Mouse (Mus musculus): ENCODE measurements around the gene Ccn5. TPM values are rescaled to one million over a fixed set of nuclear protein-coding genes. Genes with fewer than 3 reads are reported as not detected.
A peak's percentile ranks its signal among the peaks of the same experiment; 100 is the strongest.

The Ccn5 gene
- total and polyA plus RNA-seq, 3 experiments, result not detected

DNA sequence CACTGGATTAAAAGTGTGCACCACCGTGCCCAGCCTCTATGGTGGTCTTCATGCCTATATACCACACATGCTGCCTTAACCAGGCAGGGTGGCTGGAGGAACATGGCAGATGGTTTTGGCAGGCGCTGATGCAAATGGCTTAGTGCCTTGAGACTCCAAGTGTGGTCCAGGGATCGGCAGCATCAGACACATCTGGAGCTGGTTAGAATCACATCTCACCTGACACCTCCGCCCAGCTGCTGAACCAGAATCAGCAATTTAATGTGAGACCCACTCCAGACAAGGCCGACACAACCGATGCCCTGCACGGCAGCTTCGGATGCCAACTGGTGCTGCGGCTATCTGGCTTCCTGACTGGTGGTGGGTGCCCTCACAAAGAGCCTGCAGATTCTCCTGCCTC is 45.4 kb downstream of the Ccn5 start:
- Histone ChIP-seq H3K27ac (ENCODE audit: control insufficient read depth, low read depth, low read length) (no peak overlapping the region), H3K4me1 (ENCODE audit: control insufficient read depth in 1 of 2, insufficient read depth in 2 of 2, low read length in 2 of 2) (no peaks in the 10 kb centered on the region), H3K9ac (ENCODE audit: control insufficient read depth, low read depth, low read length, poor library complexity, severe bottlenecking) (no peak overlapping the region), H3K9me3 (replicated peaks; ENCODE audit: insufficient read depth, low read length) (no peaks in the 10 kb centered on the region), H3K4me3 (ENCODE audit: control insufficient read depth in 1 of 2, insufficient read depth in 1 of 2, low read depth in 2 of 2, low read length in 2 of 2) (no peak overlapping the region), H3K27me3 (ENCODE audit: control insufficient read depth in 1 of 2, insufficient read depth in 2 of 2, low read length in 2 of 2) (peaks cover 7 to 12% of the 10 kb centered on the region in 2 experiments; a peak in 3 of 4 replicates), H3K36me3 (ENCODE audit: control insufficient read depth in 1 of 2, insufficient read depth in 2 of 2, low read length in 2 of 2) (no peaks in the 10 kb centered on the region), H3K79me2 (ENCODE audit: control insufficient read depth, insufficient read depth, low read length, poor library complexity) (no peaks in the 10 kb centered on the region)
- TF ChIP-seq CHD2 (IDR thresholded peaks at IDR 0.05; ENCODE audit: low read length) (no peak), EP300 (IDR thresholded peaks at IDR 0.05; ENCODE audit: low read depth in 1 of 2, low read length in 2 of 2) (no peak), MYB (IDR thresholded peaks at IDR 0.05; ENCODE audit: low read depth, low read length) (no peak), E2F4 (IDR thresholded peaks at IDR 0.05; ENCODE audit: borderline replicate concordance, low read depth, low read length) (no peak), BHLHE40 (IDR thresholded peaks at IDR 0.05; ENCODE audit: borderline replicate concordance, low read depth, low read length) (no peak)
- no peak for DNase-seq (ENCODE audit: low read depth, low spot score)

DNA sequence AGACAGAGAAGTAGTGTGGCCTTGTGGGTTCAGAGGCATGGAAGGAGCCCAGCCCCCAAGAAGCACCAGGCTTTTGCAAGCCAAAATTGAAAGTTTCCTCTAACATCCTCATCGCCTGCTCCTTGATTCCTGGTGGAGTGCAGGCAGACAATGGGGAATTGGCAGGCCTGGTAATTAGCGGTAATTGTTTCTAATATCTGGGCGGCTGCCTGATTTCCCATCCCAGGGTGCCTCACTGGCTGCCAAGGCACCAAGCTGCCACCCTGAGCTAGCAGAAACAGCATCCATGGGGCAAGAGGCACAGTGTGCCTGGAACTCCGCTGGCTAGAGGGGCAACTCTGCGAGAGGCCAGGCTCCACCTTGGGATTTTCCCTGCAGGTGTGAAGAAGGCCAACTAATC is 49.1 kb downstream of the Ccn5 start:
- no peaks in the 10 kb centered on the region for H3K4me1 ChIP-seq (ENCODE audit: control insufficient read depth in 1 of 2, insufficient read depth in 2 of 2, low read length in 2 of 2)
- TF ChIP-seq NELFE (IDR thresholded peaks at IDR 0.05; ENCODE audit: low read depth, low read length) (no peak), MYB (IDR thresholded peaks at IDR 0.05; ENCODE audit: low read depth, low read length) (no peak), CTCF (IDR thresholded peaks at IDR 0.05 in 2 of 3, conservative IDR thresholded peaks at IDR 0.05 in 1 of 3; ENCODE audit: control insufficient read depth in 1 of 3, insufficient read depth in 1 of 3, low read depth in 2 of 3, low read length in 3 of 3, poor library complexity in 1 of 3, severe bottlenecking in 1 of 3) (no peak), E2F4 (IDR thresholded peaks at IDR 0.05; ENCODE audit: borderline replicate concordance, low read depth, low read length) (no peak), RCOR1 (IDR thresholded peaks at IDR 0.05; ENCODE audit: low read depth, low read length) (no peak)
- no peak for DNase-seq (ENCODE audit: low read depth, low spot score)
- H3K79me2 ChIP-seq (ENCODE audit: control insufficient read depth, insufficient read depth, low read length, poor library complexity), result no peaks in the 10 kb centered on the region
- H3K27me3 ChIP-seq (ENCODE audit: control insufficient read depth in 1 of 2, insufficient read depth in 2 of 2, low read length in 2 of 2), result peaks cover 12 to 14% of the 10 kb centered on the region in 2 experiments
- no peak overlapping the region for H3K27ac ChIP-seq (ENCODE audit: control insufficient read depth, low read depth, low read length)
- H3K36me3 ChIP-seq (ENCODE audit: control insufficient read depth in 1 of 2, insufficient read depth in 2 of 2, low read length in 2 of 2), result no peaks in the 10 kb centered on the region
- H3K4me3 ChIP-seq (ENCODE audit: control insufficient read depth in 1 of 2, insufficient read depth in 1 of 2, low read depth in 2 of 2, low read length in 2 of 2), result no peak overlapping the region
- H3K9me3 ChIP-seq (replicated peaks; ENCODE audit: insufficient read depth, low read length), result no peaks in the 10 kb centered on the region
- no peak overlapping the region for H3K9ac ChIP-seq (ENCODE audit: control insufficient read depth, low read depth, low read length, poor library complexity, severe bottlenecking)

DNA sequence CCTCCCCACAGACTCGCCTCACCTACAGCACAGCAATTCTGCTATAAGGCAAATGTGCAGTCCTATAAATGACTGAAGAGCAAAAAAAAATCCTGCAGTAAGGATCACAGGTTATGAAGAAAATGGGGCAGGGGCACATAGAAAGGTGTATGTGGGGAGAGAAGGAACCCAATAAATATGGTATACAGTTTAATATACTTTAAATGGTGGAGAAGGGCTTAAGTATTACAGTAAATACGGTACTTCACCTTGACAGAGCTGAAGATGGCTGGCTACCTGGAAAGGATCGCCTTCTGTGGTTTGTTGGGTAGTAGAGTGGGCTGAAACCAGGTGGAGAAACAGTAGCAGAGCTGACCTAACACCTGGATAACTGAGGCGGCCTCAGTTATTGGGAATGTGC is 50.6 kb downstream of the Ccn5 start:
- H3K27me3 ChIP-seq (ENCODE audit: control insufficient read depth in 1 of 2, insufficient read depth in 2 of 2, low read length in 2 of 2), result peaks cover 10 to 14% of the 10 kb centered on the region in 2 experiments
- H3K4me3 ChIP-seq (ENCODE audit: control insufficient read depth in 1 of 2, insufficient read depth in 1 of 2, low read depth in 2 of 2, low read length in 2 of 2), result no peak overlapping the region
- H3K79me2 ChIP-seq (ENCODE audit: control insufficient read depth, insufficient read depth, low read length, poor library complexity), result no peaks in the 10 kb centered on the region
- DNase-seq (ENCODE audit: low read depth, low spot score), result no peak
- H3K9ac ChIP-seq (ENCODE audit: control insufficient read depth, low read depth, low read length, poor library complexity, severe bottlenecking), result no peak overlapping the region
- no peaks in the 10 kb centered on the region for H3K4me1 ChIP-seq (ENCODE audit: control insufficient read depth in 1 of 2, insufficient read depth in 2 of 2, low read length in 2 of 2)
- H3K27ac ChIP-seq (ENCODE audit: control insufficient read depth, low read depth, low read length), result no peak overlapping the region
- TF ChIP-seq MXI1 (IDR thresholded peaks at IDR 0.05; ENCODE audit: low read depth, low read length), result peak; percentile 60
- no peak for TF ChIP-seq SIN3A (IDR thresholded peaks at IDR 0.05; ENCODE audit: low read length)
- H3K9me3 ChIP-seq (replicated peaks; ENCODE audit: insufficient read depth, low read length), result no peaks in the 10 kb centered on the region
- H3K36me3 ChIP-seq (ENCODE audit: control insufficient read depth in 1 of 2, insufficient read depth in 2 of 2, low read length in 2 of 2), result no peaks in the 10 kb centered on the region
